ENCODE assay signal across 18 mouse cellular contexts in genomic region chr6:42398285-42398684, GRCm38 (mm10). TPM values are rescaled to one million over a fixed set of nuclear protein-coding genes. Genes with fewer than 3 reads are reported as not detected.
A peak's percentile ranks its signal among the peaks of the same experiment; 100 is the strongest.
DNase-seq lines count a peak whose midpoint lies in the region; ATAC-seq lines count a peak whose summit lies in the region.
"Had no signal": no experiment of that assay in that cellular context is flagged by ENCODE, and none has a peak within 500 bp of the region (broad histone marks: within the 10 kb centered on the region; RNA-seq: fewer than 3 reads in every experiment).

No protein-coding gene starts in this region.

- peak; percentile 36 for ATAC-seq in granulocyte monocyte progenitor cell, adult 5-6 weeks (replicated peaks; ENCODE audit: poor library complexity, severe bottlenecking)
- peak; percentile 37; the same call in 1 of the 2 replicates for ATAC-seq in neutrophil, adult 5-6 weeks (ENCODE audit: extremely low read depth, insufficient number of reproducible peaks, low FRiP score, poor library complexity, severe bottlenecking)
- ATAC-seq: forebrain, embryonic 14.5 days; intestine, embryonic 16.5 days had no signal

- DNase-seq in adrenal gland, adult (ENCODE audit: inconsistent age in 2 of 2, low spot score in 1 of 2) = peak; percentile 38 to 78
- no peak for DNase-seq in adrenal gland, postnatal 14 days
- peak; percentile 69 for DNase-seq in heart, adult 11 months
- no peak for DNase-seq in heart, adult 8-10 months (ENCODE audit: low spot score)
- no peak for DNase-seq in ovary, postnatal 10 days (ENCODE audit: low spot score)
- no peak for DNase-seq in layer of hippocampus, adult 11-12 months (ENCODE audit: low spot score)
- DNase-seq: cerebellum, adult 2 months; cerebellum, postnatal 10 days; embryo, embryonic 11 days; gastrocnemius, adult 2 months; gastrocnemius, postnatal 25 days; heart, adult 18-20 months had no signal

RNA-seq across cellular contexts. Expression of gene Tas2r143, which starts 1.8 kb away (rescaled TPM):
- total RNA-seq in adrenal gland, postnatal 14 days (2021) = 2.0 and 3.5 TPM in 2 replicates
- total RNA-seq in heart, adult 8-10 months (2022) = not detected
- 1.6 TPM in 1 of 2 replicates, not detected in the other for total RNA-seq in granulocyte monocyte progenitor cell, adult 5-6 weeks (2014; fragmentation: Nextera tagmentation)
- total RNA-seq in granulocyte monocyte progenitor cell, adult 5-6 weeks (2017) = not detected in 2 replicates
- 7.2 and 12.5 TPM in 2 replicates for total RNA-seq in neutrophil, adult 5-6 weeks (2017)
- total RNA-seq: ES-E14; gastrocnemius, adult 2 months; gastrocnemius, postnatal 25 days; heart, adult 18-20 months had no signal

RNA-seq across cellular contexts. Expression of gene Tas2r135, which starts 6.9 kb away (rescaled TPM):
- total RNA-seq in adrenal gland, postnatal 14 days (2021) = 1.4 and 2.2 TPM in 2 replicates
- total RNA-seq in heart, adult 8-10 months (2022) = under 1 TPM in 1 of 4 experiments, not detected in 3; 0.25 TPM
- not detected in 2 replicates for total RNA-seq in granulocyte monocyte progenitor cell, adult 5-6 weeks (2014; fragmentation: Nextera tagmentation)
- not detected in 2 replicates for total RNA-seq in granulocyte monocyte progenitor cell, adult 5-6 weeks (2017)
- 7.4 and 12.2 TPM in 2 replicates for total RNA-seq in neutrophil, adult 5-6 weeks (2017)
- total RNA-seq: ES-E14; gastrocnemius, adult 2 months; gastrocnemius, postnatal 25 days; heart, adult 18-20 months; heart, postnatal 25 days had no signal

RNA-seq across cellular contexts. Expression of gene Epha1, which starts 25.2 kb away (rescaled TPM):
- 1.2 and 3.6 TPM in 2 replicates for total RNA-seq in adrenal gland, postnatal 14 days (2021)
- under 1 TPM; 0.19 to 0.37 (median 0.27) TPM for total RNA-seq in heart, adult 8-10 months (2022)
- 0.56 and 0.86 TPM in 2 replicates for total RNA-seq in granulocyte monocyte progenitor cell, adult 5-6 weeks (2014; fragmentation: Nextera tagmentation)
- 0.04 TPM in 1 of 2 replicates, not detected in the other for total RNA-seq in granulocyte monocyte progenitor cell, adult 5-6 weeks (2017)
- 1.2 and 2.5 TPM in 2 replicates for total RNA-seq in neutrophil, adult 5-6 weeks (2017)

RNA-seq across cellular contexts. Expression of gene Tas2r126, which starts 36.0 kb away (rescaled TPM):
- 1.0 and 1.2 TPM in 2 replicates for total RNA-seq in adrenal gland, postnatal 14 days (2021)
- total RNA-seq in heart, adult 8-10 months (2022) = not detected
- total RNA-seq in granulocyte monocyte progenitor cell, adult 5-6 weeks (2014; fragmentation: Nextera tagmentation) = not detected in 2 replicates
- not detected in 2 replicates for total RNA-seq in granulocyte monocyte progenitor cell, adult 5-6 weeks (2017)
- total RNA-seq in neutrophil, adult 5-6 weeks (2017) = 2.2 and 2.3 TPM in 2 replicates
- total RNA-seq: ES-E14; gastrocnemius, postnatal 25 days; heart, adult 18-20 months; heart, postnatal 25 days had no signal

RNA-seq across cellular contexts. Expression of gene Zyx, which starts 48.9 kb away (rescaled TPM):
- total RNA-seq in adrenal gland, postnatal 14 days (2021) = 115 and 117 TPM in 2 replicates
- 10 to 100 TPM; 39.3 to 47.4 (median 44.6) TPM for total RNA-seq in heart, adult 8-10 months (2022)
- 116 and 131 TPM in 2 replicates for total RNA-seq in granulocyte monocyte progenitor cell, adult 5-6 weeks (2014; fragmentation: Nextera tagmentation)
- total RNA-seq in granulocyte monocyte progenitor cell, adult 5-6 weeks (2017) = 17.6 and 17.8 TPM in 2 replicates
- total RNA-seq in neutrophil, adult 5-6 weeks (2017) = 327 and 356 TPM in 2 replicates

Comparison
In these comparisons a context has a peak if more than half of its experiments do, and no peak if none do; other contexts are left out.
1. DNase-seq: peak in adrenal gland, adult (2 of 2) and heart, adult 11 months (single experiment); none in adrenal gland, postnatal 14 days (single experiment), heart, adult 8-10 months (single experiment), ovary, postnatal 10 days (single experiment) and layer of hippocampus, adult 11-12 months (single experiment).